Mouse (Mus musculus) heart, embryonic 14.5 days (tissue): ENCODE data around the gene Igsf10. TPM values are rescaled to one million over a fixed set of nuclear protein-coding genes. Genes with fewer than 3 reads are reported as not detected.

Source experiments
- ATAC-seq: fragments of 200-750 bp; cut with Nextera tagmentation; 2 replicates; pipeline ENCODE4 v1.8.0; 2017; ENCODE audit warnings: low read depth, moderate TSS enrichment; ENCODE audit not compliant: insufficient number of reproducible peaks, insufficient read depth, low FRiP score
- H3K27ac ChIP-seq, 2 experiments: fragments of 200-500 bp in 1 of 2; fragments of 300-500 bp in 1 of 2; sonication (generic) in 1 of 2; replicated peaks in 1 of 2; 2 replicates each; pipeline ENCODE4 v1.5.1; 2012 to 2014; ENCODE audit warnings: low read depth in 2 of 2, low read length in 2 of 2, control low read depth in 1 of 2, mild to moderate bottlenecking in 1 of 2, mixed read lengths in 1 of 2; ENCODE audit not compliant: control insufficient read depth in 1 of 2, insufficient read depth in 1 of 2
- H3K27me3 ChIP-seq: fragments of 300-500 bp; sonication (generic); 2 replicates; pipeline ENCODE4 v1.6.1; 2014; ENCODE audit warnings: mild to moderate bottlenecking, low read length, control low read depth; ENCODE audit not compliant: control insufficient read depth, insufficient read depth
- H3K36me3 ChIP-seq: fragments of 300-500 bp; sonication (generic); 2 replicates; pipeline ENCODE4 v1.6.1; 2014; ENCODE audit warnings: mild to moderate bottlenecking, control low read depth, low read length, mixed read lengths; ENCODE audit not compliant: control insufficient read depth, insufficient read depth
- H3K4me1 ChIP-seq, 2 experiments: fragments of 200-500 bp in 1 of 2; fragments of 300-500 bp in 1 of 2; sonication (generic) in 1 of 2; 2 replicates each; pipeline ENCODE4 v1.6.1; 2012 to 2014; ENCODE audit warnings: low read length in 2 of 2, control low read depth in 1 of 2, mixed read lengths in 1 of 2; ENCODE audit not compliant: control insufficient read depth in 2 of 2, insufficient read depth in 2 of 2
- H3K4me2 ChIP-seq: fragments of 300-500 bp; sonication (generic); 2 replicates; pipeline ENCODE4 v1.6.1; 2014; ENCODE audit warnings: mild to moderate bottlenecking, low read length
- H3K4me3 ChIP-seq, 2 experiments: fragments of 200-500 bp in 1 of 2; fragments of 300-500 bp in 1 of 2; sonication (generic) in 1 of 2; 2 replicates each; pipeline ENCODE4 v1.5.1; 2012 to 2014; ENCODE audit warnings: low read length in 2 of 2, mild to moderate bottlenecking in 2 of 2, control low read depth in 1 of 2, low read depth in 1 of 2, moderate library complexity in 1 of 2; ENCODE audit not compliant: control insufficient read depth in 1 of 2, insufficient read depth in 1 of 2
- H3K9ac ChIP-seq: fragments of 300-500 bp; sonication (generic); 2 replicates; pipeline ENCODE4 v1.6.1; 2014; ENCODE audit warnings: mild to moderate bottlenecking, low read length
- H3K9me3 ChIP-seq: fragments of 300-500 bp; sonication (generic); 2 replicates; pipeline ENCODE4 v1.6.1; 2016; ENCODE audit warnings: low read length, control low read depth; ENCODE audit not compliant: control insufficient read depth
- WGBS: fragments of 180-500 bp; shearing (Covaris S2); extraction: QIAGEN DNeasy Blood & Tissue Kit; methylation state at CpG from one replicate; pipeline ENCODE4 v1.1.7; 2014; 5-methylcytosine and 5-hydroxymethylcytosine counted together
- polyA plus RNA-seq: library from polyadenylated mRNA; unstranded; fragments of >200 nt; fragmentation: Nextera tagmentation; extraction: Ambion mirVana; gene quantifications from 2 replicates; pipeline ENCODE4 v1.2.1, GENCODE M21; 2014

Igsf10 gene
- polyA plus RNA-seq, 1 experiment from 2014 or later: 2.5 TPM

- Histone ChIP-seq H3K27ac (no peak overlapping the region), H3K9me3 (no peaks in the 10 kb centered on the region), H3K4me1 (no peaks in the 10 kb centered on the region), H3K9ac (no peak overlapping the region), H3K36me3 (no peaks in the 10 kb centered on the region), H3K27me3 (no peaks in the 10 kb centered on the region), H3K4me3 (no peak overlapping the region), H3K4me2 (no peak overlapping the region)
- ATAC-seq: no peak
Observed at GRCm38 (mm10) chr3:59351768-59352167, 7.6 kb upstream of the Igsf10 start.

- ATAC-seq: no peak
- Histone ChIP-seq H3K9ac (no peak overlapping the region), H3K36me3 (no peaks in the 10 kb centered on the region), H3K27ac (no peak overlapping the region), H3K4me2 (peak overlapping the region; percentile 73), H3K27me3 (no peaks in the 10 kb centered on the region), H3K4me1 (peaks cover 0 to 2% of the 10 kb centered on the region in 2 experiments; a peak in 1 of 4 replicates), H3K9me3 (no peaks in the 10 kb centered on the region), H3K4me3 (0 out of 4 replicates have a peak overlapping the region, but pooled peaks of 1 of the 2 experiments have one; percentile 64)
- 59% methylated on average over 4 of the region's 4 CpGs for WGBS
Observed at GRCm38 (mm10) chr3:59343026-59343425, 1.2 kb downstream of the Igsf10 start.

DNA sequence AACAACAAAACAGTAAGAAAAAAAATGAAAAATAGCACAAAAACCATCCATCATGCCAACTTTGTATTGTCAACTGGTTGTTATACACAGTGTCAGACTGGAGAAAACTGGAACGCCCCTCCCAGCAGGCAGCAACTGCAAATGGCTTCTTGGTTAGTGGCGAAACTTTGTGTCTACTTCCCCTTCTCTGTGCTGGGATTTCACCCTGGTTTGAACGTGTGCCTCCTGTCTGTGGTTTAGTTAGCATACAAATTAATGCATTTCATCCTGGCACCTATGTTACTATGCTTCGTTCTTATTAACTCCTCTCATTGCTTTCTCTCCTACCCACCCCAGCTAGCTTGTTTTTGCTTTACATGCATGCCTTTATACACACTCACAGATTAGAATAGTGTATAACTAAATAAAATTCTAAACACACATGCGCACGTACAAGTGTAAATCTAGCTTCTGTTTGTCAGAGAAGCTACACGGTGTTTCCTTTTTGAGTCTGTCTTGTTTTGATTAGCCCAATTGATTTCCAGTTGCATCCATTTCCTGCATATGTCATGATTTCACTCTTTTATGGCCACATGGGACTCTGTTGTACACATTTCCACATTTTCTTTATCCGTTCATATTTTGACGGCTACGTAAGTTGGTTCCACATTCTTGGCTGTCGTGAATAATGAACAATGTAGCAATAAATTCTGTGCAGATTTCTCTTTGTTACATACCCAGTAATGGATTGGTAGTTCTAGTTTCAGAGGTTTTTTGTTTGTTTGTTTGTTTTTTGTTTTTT lies 2.4 kb downstream of the Igsf10 start:
- Histone ChIP-seq H3K4me1 (peaks cover 0 to 2% of the 10 kb centered on the region in 2 experiments; a peak in 1 of 4 replicates), H3K9ac (no peak overlapping the region), H3K4me3 (no peak overlapping the region), H3K27me3 (no peaks in the 10 kb centered on the region), H3K27ac (no peak overlapping the region), H3K9me3 (no peaks in the 10 kb centered on the region), H3K4me2 (no peak overlapping the region), H3K36me3 (no peaks in the 10 kb centered on the region)
- WGBS: 79% methylated on average over 11 of the region's 11 CpGs
- no peak for ATAC-seq

- no peaks in the 10 kb centered on the region for H3K9me3 ChIP-seq
- H3K36me3 ChIP-seq: 0 out of 2 replicates have a peak, but pooled peaks cover 19% of the 10 kb centered on the region
- H3K27ac ChIP-seq: no peak overlapping the region
- H3K4me1 ChIP-seq: no peaks in the 10 kb centered on the region
- 69% methylated on average over 2 of the region's 2 CpGs for WGBS
- ATAC-seq: no peak
- H3K9ac ChIP-seq: no peak overlapping the region
- no peak overlapping the region for H3K4me3 ChIP-seq
- H3K27me3 ChIP-seq: no peaks in the 10 kb centered on the region
- H3K4me2 ChIP-seq: no peak overlapping the region
Observed at GRCm38 (mm10) chr3:59328526-59328925, 15.7 kb downstream of the Igsf10 start.

GRCm38 (mm10) chr3:59321278-59321876 lies 22.8 kb downstream of the Igsf10 start:
- no peak overlapping the region for H3K9ac ChIP-seq
- 35% methylated on average over 7 of the region's 7 CpGs for WGBS
- no peak overlapping the region for H3K4me3 ChIP-seq
- H3K9me3 ChIP-seq: no peaks in the 10 kb centered on the region
- no peak overlapping the region for H3K27ac ChIP-seq
- ATAC-seq: no peak
- peaks cover 27% of the 10 kb centered on the region; the same call in 1 of the 2 replicates for H3K36me3 ChIP-seq
- no peaks in the 10 kb centered on the region for H3K4me1 ChIP-seq
- H3K27me3 ChIP-seq: no peaks in the 10 kb centered on the region
- no peak overlapping the region for H3K4me2 ChIP-seq

- Histone ChIP-seq H3K27ac (no peak overlapping the region), H3K27me3 (no peaks in the 10 kb centered on the region), H3K36me3 (peaks cover 23% of the 10 kb centered on the region; the same call in 1 of the 2 replicates), H3K9ac (no peak overlapping the region), H3K4me3 (no peak overlapping the region), H3K4me1 (no peaks in the 10 kb centered on the region), H3K4me2 (no peak overlapping the region), H3K9me3 (no peaks in the 10 kb centered on the region)
- WGBS: 90% methylated on average over 7 of the region's 7 CpGs
- no peak for ATAC-seq
Observed at GRCm38 (mm10) chr3:59316077-59316476, 28.1 kb downstream of the Igsf10 start.

- no peak overlapping the region for H3K9ac ChIP-seq
- no peaks in the 10 kb centered on the region for H3K27me3 ChIP-seq
- no peak for ATAC-seq
- 0 out of 2 replicates have a peak, but pooled peaks cover 9% of the 10 kb centered on the region for H3K36me3 ChIP-seq
- 77% methylated on average over 10 of the region's 10 CpGs for WGBS
- no peak overlapping the region for H3K27ac ChIP-seq
- H3K4me2 ChIP-seq: no peak overlapping the region
- H3K9me3 ChIP-seq: no peaks in the 10 kb centered on the region
- H3K4me3 ChIP-seq: no peak overlapping the region
- no peaks in the 10 kb centered on the region for H3K4me1 ChIP-seq
Observed at GRCm38 (mm10) chr3:59312610-59313009, 31.6 kb downstream of the Igsf10 start.
